Mouse (Mus musculus): ENCODE data around the gene Tubgcp6. TPM values are rescaled to one million over a fixed set of nuclear protein-coding genes. Genes with fewer than 3 reads are reported as not detected.

Tubgcp6 gene
- polyA plus RNA-seq, 1 experiment from 2014 or later, result 10.5 TPM

- peak overlapping the region; percentile 35 for H3K9ac ChIP-seq
- no peaks in the 10 kb centered on the region for H3K9me3 ChIP-seq
- H3K27ac ChIP-seq, result no peak overlapping the region
- ATAC-seq, result peak; percentile 60
- no peaks in the 10 kb centered on the region for H3K36me3 ChIP-seq
- peaks cover 39% of the 10 kb centered on the region for H3K27me3 ChIP-seq (replicated peaks)
- under 1% methylated on average over 53 of the region's 53 CpGs for WGBS
- peaks cover 18% of the 10 kb centered on the region for H3K4me1 ChIP-seq (replicated peaks)
- peak overlapping the region; percentile 43 for H3K4me3 ChIP-seq (replicated peaks)
- peak overlapping the region; percentile 89 for H3K4me2 ChIP-seq (replicated peaks)
These were observed 17.2 kb upstream of the Tubgcp6 start for GRCm38 (mm10) chr15:89140048-89140658.

GRCm38 (mm10) chr15:89138531-89138930, 15.6 kb upstream of the Tubgcp6 start:
- 88% methylated on average over 6 of the region's 6 CpGs for WGBS
- Histone ChIP-seq H3K27ac (no peak overlapping the region), H3K4me2 (replicated peaks) (no peak overlapping the region), H3K36me3 (no peaks in the 10 kb centered on the region), H3K27me3 (replicated peaks) (peaks cover 28% of the 10 kb centered on the region), H3K4me1 (replicated peaks) (peaks cover 18% of the 10 kb centered on the region), H3K9ac (no peak overlapping the region), H3K4me3 (replicated peaks) (no peak overlapping the region), H3K9me3 (no peaks in the 10 kb centered on the region)
- no peak for ATAC-seq

- 83% methylated on average over 7 of the region's 7 CpGs for WGBS
- no peak overlapping the region for H3K4me2 ChIP-seq (replicated peaks)
- ATAC-seq, result no peak
- peaks cover 18% of the 10 kb centered on the region for H3K4me1 ChIP-seq (replicated peaks)
- H3K27ac ChIP-seq, result no peak overlapping the region
- H3K36me3 ChIP-seq, result no peaks in the 10 kb centered on the region
- H3K9me3 ChIP-seq, result no peaks in the 10 kb centered on the region
- no peak overlapping the region for H3K4me3 ChIP-seq (replicated peaks)
- H3K9ac ChIP-seq, result no peak overlapping the region
- H3K27me3 ChIP-seq (replicated peaks), result peaks cover 28% of the 10 kb centered on the region
These were observed 15.1 kb upstream of the Tubgcp6 start for GRCm38 (mm10) chr15:89138046-89138405.

GRCm38 (mm10) chr15:89137378-89138045, 14.6 kb upstream of the Tubgcp6 start:
- no peak overlapping the region for H3K9ac ChIP-seq
- no peaks in the 10 kb centered on the region for H3K9me3 ChIP-seq
- no peak overlapping the region for H3K27ac ChIP-seq
- ATAC-seq, result no peak
- 72% methylated on average over 11 of the region's 11 CpGs for WGBS
- peaks cover 18% of the 10 kb centered on the region for H3K4me1 ChIP-seq (replicated peaks)
- H3K36me3 ChIP-seq, result no peaks in the 10 kb centered on the region
- no peak overlapping the region for H3K4me3 ChIP-seq (replicated peaks)
- H3K4me2 ChIP-seq (replicated peaks), result no peak overlapping the region
- peaks cover 28% of the 10 kb centered on the region for H3K27me3 ChIP-seq (replicated peaks)

- H3K9me3 ChIP-seq, result no peaks in the 10 kb centered on the region
- no peak for ATAC-seq
- no peak overlapping the region for H3K27ac ChIP-seq
- 95% methylated on average over 5 of the region's 5 CpGs for WGBS
- no peak overlapping the region for H3K9ac ChIP-seq
- no peak overlapping the region for H3K4me2 ChIP-seq (replicated peaks)
- no peak overlapping the region for H3K4me3 ChIP-seq (replicated peaks)
- H3K27me3 ChIP-seq (replicated peaks), result peaks cover 27% of the 10 kb centered on the region
- no peaks in the 10 kb centered on the region for H3K36me3 ChIP-seq
- peaks cover 16% of the 10 kb centered on the region for H3K4me1 ChIP-seq (replicated peaks)
These were observed 13.7 kb upstream of the Tubgcp6 start for GRCm38 (mm10) chr15:89136461-89137155.

GRCm38 (mm10) chr15:89131316-89131715, 8.4 kb upstream of the Tubgcp6 start:
- Histone ChIP-seq H3K36me3 (no peaks in the 10 kb centered on the region), H3K4me1 (replicated peaks) (peaks cover 16% of the 10 kb centered on the region), H3K27ac (no peak overlapping the region), H3K9ac (no peak overlapping the region), H3K27me3 (replicated peaks) (no peaks in the 10 kb centered on the region), H3K4me2 (replicated peaks) (no peak overlapping the region), H3K4me3 (replicated peaks) (no peak overlapping the region), H3K9me3 (no peaks in the 10 kb centered on the region)
- ATAC-seq, result no peak
- WGBS, result 86% methylated on average over 3 of the region's 3 CpGs

GRCm38 (mm10) chr15:89130245-89130644, 7.3 kb upstream of the Tubgcp6 start:
- Histone ChIP-seq H3K27me3 (replicated peaks) (no peaks in the 10 kb centered on the region), H3K9ac (no peak overlapping the region), H3K4me2 (replicated peaks) (no peak overlapping the region), H3K4me1 (replicated peaks) (peaks cover 16% of the 10 kb centered on the region), H3K36me3 (no peaks in the 10 kb centered on the region), H3K4me3 (replicated peaks) (no peak overlapping the region), H3K9me3 (no peaks in the 10 kb centered on the region), H3K27ac (no peak overlapping the region)
- ATAC-seq, result no peak

GRCm38 (mm10) chr15:89128382-89129350, 5.8 kb upstream of the Tubgcp6 start, which contains the start of gene Hdac10:
Gene Hdac10 (minus strand): TSS chr15:89128700.
- ATAC-seq, result peak; percentile 92
- H3K27ac ChIP-seq, result peak within 1 kb of the TSS; percentile 87
- peak within 1 kb of the TSS; percentile 68 for H3K9ac ChIP-seq
- H3K9me3 ChIP-seq, result no peaks in the 10 kb centered on the region
- 2% methylated on average over 36 of the region's 36 CpGs for WGBS
- H3K36me3 ChIP-seq, result no peaks in the 10 kb centered on the region
- no peaks in the 10 kb centered on the region for H3K27me3 ChIP-seq (replicated peaks)
- H3K4me2 ChIP-seq (replicated peaks), result peak within 1 kb of the TSS; percentile 91
- H3K4me1 ChIP-seq (replicated peaks), result peaks cover 22% of the 10 kb centered on the region
- peak within 1 kb of the TSS; percentile 65 for H3K4me3 ChIP-seq (replicated peaks)

GRCm38 (mm10) chr15:89127364-89127940, 4.5 kb upstream of the Tubgcp6 start:
- no peaks in the 10 kb centered on the region for H3K27me3 ChIP-seq (replicated peaks)
- H3K9me3 ChIP-seq, result no peaks in the 10 kb centered on the region
- no peak for ATAC-seq
- H3K36me3 ChIP-seq, result no peaks in the 10 kb centered on the region
- peaks cover 28% of the 10 kb centered on the region for H3K4me1 ChIP-seq (replicated peaks)
- peak overlapping the region; percentile 91 for H3K4me2 ChIP-seq (replicated peaks)
- no peak overlapping the region for H3K27ac ChIP-seq
- 73% methylated on average over 8 of the region's 8 CpGs for WGBS
- H3K9ac ChIP-seq, result peak overlapping the region; percentile 68; the same call in 1 of the 2 replicates
- peak overlapping the region; percentile 65 for H3K4me3 ChIP-seq (replicated peaks)

- ATAC-seq, result no peak
- H3K4me3 ChIP-seq (replicated peaks), result no peak overlapping the region
- H3K27me3 ChIP-seq (replicated peaks), result no peaks in the 10 kb centered on the region
- H3K4me1 ChIP-seq (replicated peaks), result peaks cover 36% of the 10 kb centered on the region
- no peak overlapping the region for H3K9ac ChIP-seq
- no peak overlapping the region for H3K27ac ChIP-seq
- H3K4me2 ChIP-seq (replicated peaks), result no peak overlapping the region
- 89% methylated on average over 8 of the region's 8 CpGs for WGBS
- H3K9me3 ChIP-seq, result no peaks in the 10 kb centered on the region
- H3K36me3 ChIP-seq, result no peaks in the 10 kb centered on the region
These were observed 3.7 kb upstream of the Tubgcp6 start for GRCm38 (mm10) chr15:89126622-89127021.

GRCm38 (mm10) chr15:89125351-89125750, 2.4 kb upstream of the Tubgcp6 start:
- H3K4me2 ChIP-seq (replicated peaks), result no peak overlapping the region
- H3K9ac ChIP-seq, result no peak overlapping the region
- H3K4me1 ChIP-seq (replicated peaks), result peaks cover 38% of the 10 kb centered on the region
- H3K27me3 ChIP-seq (replicated peaks), result no peaks in the 10 kb centered on the region
- H3K36me3 ChIP-seq, result no peaks in the 10 kb centered on the region
- WGBS, result 92% methylated on average over 9 of the region's 9 CpGs
- no peaks in the 10 kb centered on the region for H3K9me3 ChIP-seq
- no peak for ATAC-seq
- H3K27ac ChIP-seq, result no peak overlapping the region
- no peak overlapping the region for H3K4me3 ChIP-seq (replicated peaks)
